Mouse (Mus musculus): ENCODE data around the gene Ptprj.

Ptprj gene

DNA sequence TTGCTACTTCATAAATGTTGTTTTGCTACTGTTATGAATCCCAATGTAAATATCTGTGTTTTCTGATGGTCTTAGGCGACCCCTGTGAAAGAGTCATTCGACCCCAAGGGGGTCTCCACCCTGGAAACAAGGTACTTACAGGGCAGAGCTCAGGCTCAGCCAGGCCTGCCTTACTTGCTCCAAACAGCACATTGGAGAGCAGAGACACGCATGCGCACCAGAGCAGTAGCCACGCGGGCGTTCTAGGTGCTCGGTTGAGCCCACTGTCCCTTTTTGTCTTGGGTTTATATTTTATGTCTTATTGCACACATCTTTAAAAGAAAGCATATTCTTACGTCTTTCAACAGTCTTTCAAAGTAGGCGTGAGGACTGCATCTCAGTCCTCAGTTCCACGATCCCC lies 22.1 kb downstream of the Ptprj start:
- DNase-seq: no peak

DNA sequence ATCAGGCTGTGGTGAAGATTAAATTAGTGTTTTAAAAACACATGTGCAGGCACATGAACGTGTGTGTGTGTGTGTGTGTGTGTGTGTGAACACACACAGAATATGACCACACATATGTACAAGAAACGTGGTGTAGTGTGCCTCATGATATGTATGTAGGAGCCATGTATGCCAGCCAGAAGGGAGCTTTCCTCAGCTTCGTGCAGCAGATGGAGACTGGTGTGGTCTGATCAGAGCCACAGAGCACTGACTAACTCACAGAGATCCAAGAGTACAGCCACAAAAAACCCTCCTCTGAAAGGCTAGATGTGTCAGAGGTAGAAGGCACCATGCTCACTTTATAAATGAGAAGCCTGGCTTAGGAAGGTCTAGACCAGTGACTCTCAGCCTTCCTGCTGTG lies 22.5 kb downstream of the Ptprj start:
- no peak for DNase-seq

DNA sequence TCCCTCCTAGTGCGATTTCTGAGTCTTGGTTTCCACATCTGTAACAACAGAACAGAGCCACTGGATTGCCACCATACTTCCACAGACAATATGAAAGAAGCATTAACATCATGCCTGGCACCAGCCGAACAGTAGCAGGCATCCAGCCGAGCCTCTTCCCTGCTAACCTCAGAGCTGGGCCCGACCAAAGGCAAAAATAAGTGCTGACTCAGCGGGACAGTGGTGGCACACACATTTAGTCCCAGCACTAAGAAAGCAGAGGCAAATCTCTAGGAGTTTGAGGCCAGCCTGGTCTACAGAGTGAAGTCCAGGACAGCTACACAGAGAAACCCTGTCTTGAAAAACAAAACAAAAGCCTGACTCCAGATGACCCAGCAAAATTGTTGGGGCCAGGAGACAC lies 24.7 kb downstream of the Ptprj start:
- DNase-seq: no peak

DNA sequence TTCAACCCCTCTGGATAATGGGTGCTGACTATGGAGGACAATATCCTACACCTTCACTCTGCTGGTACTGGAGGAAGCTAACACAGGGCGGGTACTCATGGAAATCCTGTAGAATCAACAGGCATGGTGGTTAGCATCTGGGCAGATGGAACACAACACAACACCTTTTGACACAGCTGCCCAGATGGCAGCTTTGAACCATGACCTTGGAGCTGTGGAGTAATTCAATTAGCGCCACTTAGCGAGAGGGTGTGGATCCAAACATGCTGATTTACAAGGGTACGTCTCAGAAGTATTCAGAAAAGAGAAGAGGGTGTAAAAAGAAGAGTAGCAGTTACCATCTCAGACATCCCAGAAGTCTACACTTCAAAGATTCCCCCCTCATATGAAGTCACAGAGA lies 25.6 kb downstream of the Ptprj start:
- DNase-seq: no peak

DNA sequence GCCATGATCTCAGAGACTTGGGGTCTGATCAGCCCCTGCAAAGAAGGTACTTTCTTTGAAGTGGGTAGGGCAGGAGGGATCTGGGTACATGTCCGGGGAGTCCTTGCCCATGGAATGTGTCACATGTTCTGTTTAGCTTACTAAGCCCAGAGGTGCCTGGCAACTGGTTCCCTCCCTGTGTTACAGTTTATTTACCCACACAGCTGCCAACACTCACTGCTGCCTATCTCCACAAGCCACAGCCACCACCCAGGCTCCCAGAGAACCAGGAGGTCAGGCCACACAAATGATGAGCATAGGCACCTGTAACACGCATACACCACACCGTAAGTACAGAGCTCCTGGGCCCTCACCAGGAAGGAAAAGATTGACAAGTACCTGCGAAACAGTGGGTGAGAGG lies 26.6 kb downstream of the Ptprj start:
- no peak for DNase-seq

DNA sequence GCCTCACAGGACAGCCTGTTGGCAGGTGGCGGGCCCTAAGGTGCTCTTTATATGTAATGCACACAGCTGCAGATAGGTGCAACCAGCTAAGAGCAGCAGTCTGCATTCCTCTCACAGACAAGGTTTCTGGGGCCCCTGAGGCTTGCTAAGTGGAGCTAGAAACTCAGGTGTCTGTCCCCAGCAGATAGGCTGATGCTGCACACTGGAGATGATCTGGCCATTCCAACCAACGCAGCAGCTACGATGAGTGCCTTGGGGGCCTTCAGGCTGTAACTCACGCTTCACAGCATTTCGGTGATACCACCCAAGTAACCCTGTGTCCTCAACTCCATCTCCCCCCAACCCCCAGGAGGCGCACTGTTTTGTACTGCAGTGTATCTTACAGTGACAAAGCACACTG lies 29.8 kb downstream of the Ptprj start:
- no peak for DNase-seq

DNA sequence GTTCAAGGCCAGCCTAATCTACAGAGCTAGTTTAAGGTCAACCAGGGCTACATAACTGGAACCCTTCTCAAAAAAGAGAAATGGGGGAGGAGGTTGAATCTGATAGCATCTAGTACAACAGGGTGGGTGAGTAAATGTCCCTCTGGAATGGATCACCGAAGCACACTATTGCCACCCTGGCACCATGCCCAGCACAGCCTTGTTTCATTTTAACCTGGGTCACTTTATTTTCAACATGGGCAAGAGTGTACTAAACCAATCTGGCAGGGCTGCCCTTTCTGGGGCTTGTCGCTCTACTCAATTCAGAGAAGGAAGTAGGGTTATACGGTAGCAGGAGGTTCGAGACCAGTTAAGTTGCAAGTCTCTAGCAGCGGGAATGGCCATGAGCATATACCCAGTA lies 31.9 kb downstream of the Ptprj start:
- DNase-seq: no peak

DNA sequence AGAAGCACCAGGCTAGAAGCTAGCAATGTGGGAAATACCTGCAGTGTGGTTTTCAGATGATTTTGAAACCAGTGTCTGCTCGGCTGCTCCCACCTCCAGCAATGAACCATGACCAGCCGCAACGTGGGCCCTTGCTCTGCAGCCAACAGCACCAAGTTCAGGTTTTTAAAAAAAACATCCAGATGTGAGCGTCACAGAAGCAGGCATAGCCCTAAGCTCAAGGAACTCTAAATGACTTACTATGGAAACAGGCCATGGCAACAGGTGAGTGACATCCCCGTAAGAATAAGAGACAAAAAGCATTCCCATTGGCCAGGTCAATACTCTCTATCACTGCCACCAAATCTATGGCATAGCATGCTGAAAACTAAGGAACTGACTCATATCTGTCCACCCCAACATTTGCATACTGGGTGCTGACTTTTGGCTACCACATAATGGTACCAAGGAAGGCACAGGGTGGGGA lies 33.3 kb downstream of the Ptprj start:
- no peak for DNase-seq

DNA sequence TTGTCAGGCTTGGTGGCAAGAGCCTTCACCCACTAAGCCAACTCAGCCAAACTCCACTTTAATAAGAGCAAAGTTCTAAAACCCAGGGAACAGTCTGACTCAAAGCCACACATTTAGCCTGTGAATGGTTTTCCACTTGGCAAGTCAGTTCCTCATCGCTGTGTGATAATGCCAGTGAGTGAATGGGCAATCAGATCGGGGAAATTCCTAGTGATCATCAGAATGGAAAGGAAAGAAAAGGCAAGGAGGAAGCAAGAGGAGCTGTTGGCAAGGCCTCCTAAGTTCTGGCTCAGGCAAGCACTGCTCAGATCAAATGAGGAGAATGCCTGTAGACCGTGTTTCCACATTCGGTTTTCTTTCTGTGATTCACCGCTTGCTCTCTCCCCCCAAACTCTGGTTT lies 35.2 kb downstream of the Ptprj start:
- no peak for DNase-seq

DNA sequence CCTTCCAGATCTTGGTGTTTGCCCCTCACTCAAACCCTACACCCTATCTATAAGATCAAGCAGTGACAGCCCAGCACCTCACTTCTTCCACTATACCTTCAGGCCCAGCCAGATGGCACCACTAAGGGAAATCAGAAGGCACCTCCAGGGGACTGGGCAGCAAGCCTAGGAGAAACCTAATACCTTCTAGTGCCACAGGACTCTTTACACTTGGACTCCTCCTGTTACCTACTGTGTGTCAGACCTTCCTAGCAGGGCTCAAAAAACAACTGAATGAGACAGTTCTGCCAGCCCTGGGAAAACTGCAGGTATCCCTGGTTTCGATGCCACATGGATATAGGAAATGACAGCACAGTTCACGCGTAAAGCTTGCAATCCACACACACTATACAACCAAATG lies 36.5 kb downstream of the Ptprj start:
- DNase-seq: no peak

DNA sequence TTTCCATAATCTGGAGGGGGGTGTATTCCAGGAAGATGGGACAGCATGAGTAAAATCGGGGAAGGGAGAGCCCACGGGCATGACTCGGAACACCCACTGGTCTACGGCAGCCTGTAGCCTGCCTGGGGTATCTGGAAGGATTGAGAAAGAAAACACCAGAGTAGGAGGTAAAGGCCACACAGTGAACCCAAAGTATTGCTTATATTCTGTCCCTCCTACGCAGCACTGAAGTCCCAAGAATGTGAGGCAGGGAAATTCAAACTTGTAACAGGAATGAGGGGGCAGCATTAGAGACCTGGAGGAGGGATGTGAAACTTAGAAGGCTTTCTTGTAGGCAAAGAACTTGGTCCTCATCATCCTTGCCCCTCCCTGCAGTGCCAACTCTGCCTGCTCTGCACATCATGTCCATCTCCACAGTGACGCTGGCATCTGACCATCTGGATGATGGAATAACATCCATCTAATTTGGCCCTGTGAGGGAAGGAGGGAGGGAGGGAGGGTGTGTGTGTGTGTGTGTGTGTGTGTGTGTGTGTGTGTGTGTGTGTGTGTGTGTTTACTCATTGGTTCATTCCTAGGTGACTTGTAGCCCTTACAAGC lies 37.2 kb downstream of the Ptprj start:
- no peak for DNase-seq

DNA sequence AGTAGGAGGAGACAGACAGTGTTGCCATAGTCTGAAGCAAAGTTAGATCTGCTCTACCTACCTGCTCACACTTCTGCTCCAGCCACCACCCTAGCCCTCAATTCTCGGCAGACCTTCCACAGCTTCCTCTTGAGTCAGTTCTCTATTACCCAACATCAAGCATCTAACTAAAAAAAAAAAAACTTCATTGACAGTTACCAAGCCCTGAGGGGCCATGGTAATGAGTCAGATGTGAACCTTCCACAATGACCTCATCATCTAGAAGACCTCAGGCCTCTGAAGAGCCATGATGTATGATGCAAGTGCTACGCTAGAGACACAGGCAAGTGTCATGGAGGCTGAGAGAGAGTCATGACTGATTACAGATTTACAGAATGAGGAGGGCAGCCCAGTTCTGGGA lies 37.8 kb downstream of the Ptprj start:
- DNase-seq: no peak

DNA sequence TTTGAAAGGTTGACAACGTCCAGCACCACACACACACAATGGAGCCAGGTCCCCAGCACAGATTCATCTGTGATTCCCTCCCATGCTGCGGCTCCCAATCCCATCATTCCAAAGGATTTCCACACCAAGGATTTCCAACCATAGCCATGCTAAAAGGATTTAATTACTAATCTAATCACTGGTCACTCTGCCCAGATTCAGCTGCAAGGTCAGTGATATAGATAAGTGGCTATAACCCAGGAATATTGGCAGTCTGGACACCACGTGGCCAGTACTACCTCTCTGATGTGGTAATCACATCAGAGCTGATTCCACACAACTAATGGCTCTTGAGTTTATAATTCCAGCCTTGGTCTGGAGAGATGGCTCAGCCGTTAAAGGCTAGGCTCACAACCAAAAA lies 41.2 kb downstream of the Ptprj start:
- DNase-seq: no peak

DNA sequence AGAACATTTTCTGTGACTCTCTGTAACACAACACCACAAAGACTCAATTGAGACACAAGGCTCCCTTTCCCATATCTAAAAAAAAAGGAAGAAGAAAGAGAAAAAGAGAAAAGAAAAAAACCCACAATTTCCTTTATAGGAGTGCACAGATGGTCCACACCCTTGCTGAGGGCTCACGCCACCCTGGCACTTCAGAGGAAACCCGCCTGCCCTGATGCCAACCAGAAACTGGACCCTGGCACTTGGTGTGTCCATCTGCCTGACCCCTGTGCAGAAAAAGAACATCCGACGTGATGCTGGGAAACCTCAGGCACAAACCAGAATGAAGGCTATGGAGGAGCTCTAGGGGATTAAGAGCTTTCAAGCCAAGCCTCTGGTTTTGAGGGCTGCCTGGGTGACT lies 43.2 kb downstream of the Ptprj start:
- no peak for DNase-seq

DNA sequence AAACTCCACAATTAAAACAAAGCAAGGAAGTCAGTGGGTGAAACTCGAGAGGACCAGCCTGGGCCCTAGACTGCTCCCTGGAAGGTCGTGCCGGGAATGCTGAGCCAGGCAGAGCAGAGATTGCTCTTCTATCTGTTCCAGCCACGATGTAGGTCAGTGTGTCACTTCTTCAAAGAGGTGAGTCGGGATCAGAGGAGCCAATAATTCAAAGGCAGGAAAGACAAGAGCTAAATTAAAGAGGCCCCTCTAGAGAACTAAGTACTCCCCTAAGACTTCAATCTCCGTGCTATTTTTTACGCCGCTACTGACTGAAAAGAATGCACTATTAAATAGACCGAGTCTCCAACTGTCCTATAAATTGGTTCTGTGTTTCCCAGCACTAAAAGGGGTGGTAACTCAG lies 43.9 kb downstream of the Ptprj start:
- DNase-seq: no peak

DNA sequence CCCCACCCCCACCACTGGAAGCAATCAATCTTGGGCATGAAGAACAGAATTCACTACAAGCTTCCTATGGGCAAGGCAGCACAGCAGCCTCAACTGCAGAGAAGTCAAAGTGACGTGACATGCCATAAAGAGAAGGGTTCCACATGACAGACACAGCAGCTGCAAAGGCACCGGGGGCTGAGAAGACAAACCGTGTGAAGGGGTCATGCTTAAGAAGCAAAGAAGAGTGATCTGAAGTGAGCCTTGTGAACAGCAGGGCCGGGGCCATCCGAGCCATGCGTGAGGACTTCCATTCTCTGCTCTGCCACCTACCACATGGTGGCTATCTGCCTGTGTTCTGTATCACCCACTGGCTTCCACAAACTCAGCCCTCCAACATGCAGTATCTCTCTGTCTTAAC lies 45.7 kb downstream of the Ptprj start:
- no peak for DNase-seq

DNA sequence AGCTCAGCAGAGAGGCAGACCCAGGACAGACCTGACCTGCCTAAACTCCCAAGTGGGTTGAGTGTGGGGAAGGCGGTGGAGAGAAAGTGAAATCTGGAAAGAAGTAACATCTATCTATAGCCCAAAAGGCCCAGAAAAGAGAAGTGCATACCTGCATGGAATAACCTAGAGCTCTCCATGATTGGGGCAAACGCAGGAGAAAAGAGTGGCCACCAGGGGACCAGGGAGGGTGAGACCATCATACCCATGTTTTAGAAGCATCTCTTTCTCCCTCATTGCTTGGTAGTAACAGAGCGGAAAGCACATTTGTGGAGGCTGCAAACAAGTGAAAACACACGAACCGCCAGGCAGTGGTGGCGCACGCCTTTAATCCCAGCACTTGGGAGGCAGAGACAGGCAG lies 46.5 kb downstream of the Ptprj start:
- no peak for DNase-seq

DNA sequence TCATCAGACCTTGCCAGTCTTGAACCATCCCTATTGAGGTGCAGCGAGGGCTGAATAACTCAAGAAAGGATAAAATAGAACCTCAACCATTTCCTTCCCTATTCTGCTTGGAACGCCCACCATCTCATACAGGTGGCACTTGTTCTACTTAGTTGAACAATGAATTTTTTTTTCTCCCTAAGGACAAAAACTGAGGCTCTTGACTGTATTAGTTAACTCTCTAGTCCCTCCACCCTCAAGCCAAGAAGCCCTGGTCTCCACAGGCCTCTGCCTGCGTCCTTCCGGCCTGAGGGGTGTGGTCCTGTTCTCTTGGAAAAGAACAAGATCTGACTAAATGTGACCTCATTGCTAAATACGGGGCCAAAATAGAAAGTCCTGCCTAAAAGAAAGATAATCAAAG lies 48.4 kb downstream of the Ptprj start:
- DNase-seq: no peak

DNA sequence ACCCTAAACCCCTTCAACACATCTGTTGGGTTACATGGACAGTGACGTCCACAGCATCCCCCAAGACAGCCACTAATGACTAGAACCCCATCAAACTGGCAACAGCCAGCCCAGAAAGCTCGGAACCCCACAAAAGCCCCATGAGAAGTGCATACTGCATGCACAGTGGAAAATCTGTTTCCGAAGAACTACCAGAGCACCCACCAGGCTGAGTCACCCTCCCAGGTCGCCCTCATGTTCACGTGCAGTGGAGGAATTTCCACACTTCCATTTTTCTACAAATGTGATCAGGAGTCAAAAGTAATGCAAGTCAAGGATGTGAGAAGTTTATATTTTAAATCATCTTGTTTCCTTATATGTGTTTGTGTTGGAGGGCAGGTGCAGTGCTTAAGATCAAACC lies 52.3 kb downstream of the Ptprj start:
- no peak for DNase-seq

DNA sequence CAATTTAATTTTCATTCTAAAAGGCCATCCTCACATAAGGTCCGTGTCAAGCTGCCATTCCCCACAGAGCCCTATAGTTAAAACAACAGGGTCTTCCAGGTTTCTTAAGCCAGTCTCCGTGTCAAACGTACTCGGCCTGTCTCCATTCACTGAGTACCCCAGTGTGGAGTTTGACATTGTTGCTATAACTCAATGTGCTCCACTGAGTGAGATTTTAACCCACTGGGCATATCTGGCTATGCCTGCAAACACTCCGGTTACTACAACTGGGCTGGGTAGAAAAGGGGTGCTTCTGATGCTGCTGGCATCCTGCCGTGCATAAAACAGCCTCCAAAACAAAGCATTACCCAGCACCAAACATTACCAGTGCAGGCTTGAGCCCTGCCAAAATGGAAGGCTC lies 53.5 kb downstream of the Ptprj start:
- no peak for DNase-seq

DNA sequence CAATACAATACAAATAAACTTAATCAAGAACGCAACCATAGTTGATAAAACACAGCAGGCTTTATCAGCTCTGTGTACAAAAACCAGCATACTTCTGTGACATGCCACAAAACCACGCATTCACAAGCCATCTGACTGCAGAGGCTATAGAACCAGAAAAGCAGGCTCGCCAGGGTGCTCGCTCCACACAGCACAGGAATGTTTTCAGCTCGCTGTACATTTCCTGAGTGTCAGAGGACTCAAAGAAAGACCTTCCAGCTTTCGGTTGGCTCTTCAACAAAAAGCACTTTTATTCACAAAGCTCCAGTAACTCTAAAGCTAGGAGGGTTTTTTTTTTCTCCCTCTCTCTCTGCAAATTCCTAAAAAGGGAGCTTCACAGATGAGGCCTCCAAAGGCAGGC lies 53.9 kb downstream of the Ptprj start:
- DNase-seq: no peak

DNA sequence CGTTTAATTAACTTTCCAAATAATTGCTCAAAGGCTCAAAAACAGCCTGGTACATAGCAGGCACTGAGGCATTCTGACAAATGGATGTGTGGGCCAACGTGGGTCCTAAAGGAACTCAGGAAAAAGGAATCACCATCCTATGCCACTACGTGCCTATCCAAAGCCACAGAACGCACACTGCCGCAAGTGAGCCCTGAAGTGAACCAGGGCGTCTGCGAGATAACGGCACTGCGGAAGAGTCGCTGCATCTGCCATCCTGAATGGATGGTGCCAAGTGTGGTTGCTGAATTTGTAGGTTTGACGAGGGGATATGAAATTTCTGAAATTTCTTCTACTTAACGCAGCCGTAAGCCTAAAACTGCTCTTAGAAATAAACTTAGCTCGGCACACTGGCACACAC lies 54.6 kb downstream of the Ptprj start:
- no peak for DNase-seq

DNA sequence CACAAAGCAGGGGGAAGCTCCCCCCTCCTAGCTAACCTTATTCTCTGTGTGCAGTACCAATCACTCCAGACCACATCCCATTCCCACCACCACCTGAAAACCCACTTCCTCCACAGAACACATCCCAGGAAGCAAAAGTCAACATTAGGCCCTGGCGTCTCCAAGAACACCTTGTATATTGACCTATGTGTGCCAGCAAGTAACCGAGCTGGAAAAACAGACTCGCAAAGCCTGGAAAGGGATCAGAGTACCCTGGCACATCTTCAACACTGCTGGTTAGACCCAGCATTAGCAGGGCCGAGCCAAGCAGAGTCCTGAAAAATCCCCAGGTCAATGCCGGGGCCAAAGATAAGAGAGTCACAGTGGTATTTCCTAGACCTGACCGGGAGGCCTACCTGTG lies 58.0 kb downstream of the Ptprj start:
- no peak for DNase-seq

DNA sequence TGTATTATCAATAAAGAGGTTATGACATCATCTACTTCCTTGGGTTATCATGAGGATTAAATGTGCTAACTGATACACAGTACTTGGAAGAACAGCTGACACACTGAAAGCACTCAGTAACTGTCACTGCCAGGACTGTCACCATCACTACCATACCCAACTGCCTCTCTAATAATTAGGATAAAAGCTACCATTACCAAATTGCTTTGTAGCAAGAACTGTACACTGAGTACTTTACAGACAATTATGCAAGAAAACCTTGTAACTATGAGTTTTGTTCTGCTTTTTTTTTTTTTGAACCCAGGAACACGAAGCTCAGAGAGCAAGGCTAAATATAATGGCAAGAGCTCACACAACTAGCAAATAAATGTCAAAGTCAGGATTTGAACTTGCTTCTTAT lies 58.5 kb downstream of the Ptprj start:
- no peak for DNase-seq

DNA sequence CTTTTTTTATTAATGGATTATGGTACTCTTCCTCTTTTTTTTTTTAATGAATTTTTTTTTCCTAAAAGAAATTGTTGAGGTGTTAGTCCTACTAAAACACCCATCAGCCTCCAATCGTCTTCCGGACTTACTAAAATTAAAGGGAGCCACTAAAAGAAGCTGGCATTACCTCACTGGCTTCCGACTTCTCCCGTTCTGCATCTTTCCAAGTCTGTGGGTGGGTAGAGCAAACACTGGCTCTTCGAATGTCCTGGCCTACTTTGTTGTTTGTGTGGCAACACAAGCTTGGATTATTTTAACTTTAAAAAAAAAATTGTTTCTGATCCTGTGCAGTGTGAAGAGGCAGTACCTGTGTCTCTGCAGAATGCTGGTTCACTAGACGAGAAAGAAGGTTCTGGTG lies 62.2 kb downstream of the Ptprj start:
- DNase-seq: no peak

DNA sequence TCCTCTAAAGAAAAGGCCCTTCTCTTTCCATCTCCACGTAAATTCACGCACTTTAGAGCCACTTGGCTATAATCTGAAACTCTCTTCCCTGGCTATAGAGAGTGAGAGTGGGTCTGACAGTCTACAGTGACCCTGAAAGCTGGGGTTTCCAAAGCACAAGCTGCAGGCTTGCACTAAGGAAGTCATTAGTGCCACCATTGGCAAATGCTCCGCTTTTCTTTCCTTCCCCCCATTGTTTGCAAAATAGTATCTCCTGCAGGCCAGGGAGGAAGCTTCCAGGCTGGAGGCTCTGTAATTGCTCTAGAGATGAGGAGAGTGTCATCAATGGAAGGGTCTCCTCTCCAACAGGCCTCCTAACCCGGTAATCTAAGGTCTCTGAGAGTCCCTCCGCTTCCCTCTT lies 65.5 kb downstream of the Ptprj start:
- no peak for DNase-seq
